Mouse (Mus musculus): ENCODE results near the gene Rpl27.
"Not testable (repeated sequence)": the region's sequence is repeated elsewhere in the genome, so short reads cannot be mapped to it uniquely, and the experiment has no call there.

The Rpl27 gene

DNA sequence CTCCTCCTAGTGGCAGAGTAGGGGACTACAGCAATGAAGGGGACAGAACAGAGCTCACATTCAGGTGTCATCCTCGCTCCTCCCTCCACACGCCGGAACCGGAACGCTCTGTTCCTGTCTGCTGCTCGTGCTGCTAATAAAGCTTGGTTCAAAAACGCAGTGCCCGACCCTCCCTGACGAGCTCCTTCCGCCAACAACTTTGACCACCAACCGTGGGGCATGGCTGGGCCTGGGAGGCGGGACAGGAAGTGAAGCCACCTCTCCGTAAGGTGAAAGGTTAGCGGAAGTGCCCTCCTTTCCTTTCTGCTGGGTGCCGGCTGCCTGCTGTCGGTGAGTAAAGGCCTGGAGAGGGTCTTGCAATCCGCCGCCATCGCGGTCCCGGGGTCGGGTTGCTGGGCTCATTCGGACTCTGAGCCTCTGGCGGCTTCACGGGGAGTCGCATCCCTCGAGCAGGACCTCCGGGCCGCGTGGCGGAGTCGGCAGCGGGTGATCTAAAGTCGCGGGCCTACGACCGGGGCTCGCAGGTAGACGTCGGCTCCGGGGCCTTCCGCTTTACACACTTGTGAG, at the start of gene Rpl27:
TSS of gene Rpl27 (plus strand) at position 172 of the 567 bp plus-strand sequence.
- DNase-seq, result peak; percentile 99

DNA sequence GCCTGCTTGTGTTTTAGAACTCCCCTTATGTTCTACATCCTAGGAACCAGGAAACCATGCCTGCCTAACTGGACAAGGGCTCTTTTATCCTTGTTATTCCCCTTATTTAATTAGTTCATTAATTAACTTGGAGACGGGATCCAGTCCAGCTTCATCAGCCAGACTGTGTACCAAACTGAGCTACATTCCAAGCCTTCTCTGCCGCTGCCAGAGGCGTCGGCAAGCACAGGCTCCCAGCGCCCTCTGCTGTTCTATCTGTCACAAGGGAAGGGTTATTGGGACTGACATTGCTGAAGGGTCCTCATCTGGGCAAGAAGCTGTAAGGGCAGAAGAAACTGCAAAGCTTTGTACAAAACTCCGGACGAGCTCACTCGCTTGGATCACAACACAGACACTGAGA, 47.0 kb upstream of the Rpl27 start:
- no peak for DNase-seq

DNA sequence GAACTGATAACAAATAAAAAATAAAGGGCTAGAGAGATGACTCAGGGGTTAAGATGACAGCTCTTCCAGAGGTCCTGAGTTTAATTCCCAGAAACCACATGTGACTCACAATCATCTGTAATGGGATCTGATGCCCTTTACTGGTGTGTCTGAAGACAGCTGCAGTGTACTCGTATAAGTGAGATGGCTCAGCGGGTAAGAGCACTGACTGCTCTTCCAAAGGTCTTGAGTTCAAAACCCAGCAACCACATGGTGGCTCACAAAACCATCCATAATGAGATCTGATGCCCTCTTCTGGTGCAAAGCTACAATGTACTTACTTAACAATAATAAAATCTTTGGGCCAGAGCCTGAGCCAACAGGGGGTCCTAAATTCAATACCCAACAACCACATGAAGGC, 26.8 kb upstream of the Rpl27 start:
- no peak for DNase-seq

DNA sequence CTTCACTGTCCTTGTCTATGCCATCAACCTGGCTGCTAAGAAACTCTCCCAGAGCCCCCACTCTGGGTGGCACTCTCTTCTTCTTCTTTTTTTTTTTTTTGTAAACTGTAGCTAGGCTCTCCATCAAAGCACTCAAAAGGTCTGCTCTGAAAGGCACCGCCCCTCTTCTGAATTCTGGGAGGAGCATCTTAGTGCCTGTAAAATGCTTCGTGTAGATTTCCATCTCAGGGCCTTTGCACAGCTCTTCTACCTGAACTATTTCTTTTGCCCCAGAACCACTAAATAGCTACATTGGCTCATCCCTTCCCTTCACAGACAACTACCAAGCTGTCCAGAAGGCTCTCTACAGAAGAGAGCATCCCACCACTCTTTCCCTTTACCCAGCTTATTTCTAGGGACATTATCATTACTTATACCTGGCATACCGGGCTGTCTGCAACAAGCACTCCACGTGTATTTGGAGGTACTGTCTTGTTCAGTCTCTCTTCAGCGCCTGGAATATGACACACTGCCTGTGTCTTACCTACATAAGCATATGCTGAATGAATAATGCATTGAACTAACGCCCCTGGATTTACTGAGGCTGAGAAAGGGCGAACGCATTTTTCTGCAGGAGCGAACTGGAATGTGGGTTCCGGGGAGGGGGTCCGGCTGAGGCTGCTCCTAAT, 25.5 kb upstream of the Rpl27 start:
- no peak for DNase-seq

DNA sequence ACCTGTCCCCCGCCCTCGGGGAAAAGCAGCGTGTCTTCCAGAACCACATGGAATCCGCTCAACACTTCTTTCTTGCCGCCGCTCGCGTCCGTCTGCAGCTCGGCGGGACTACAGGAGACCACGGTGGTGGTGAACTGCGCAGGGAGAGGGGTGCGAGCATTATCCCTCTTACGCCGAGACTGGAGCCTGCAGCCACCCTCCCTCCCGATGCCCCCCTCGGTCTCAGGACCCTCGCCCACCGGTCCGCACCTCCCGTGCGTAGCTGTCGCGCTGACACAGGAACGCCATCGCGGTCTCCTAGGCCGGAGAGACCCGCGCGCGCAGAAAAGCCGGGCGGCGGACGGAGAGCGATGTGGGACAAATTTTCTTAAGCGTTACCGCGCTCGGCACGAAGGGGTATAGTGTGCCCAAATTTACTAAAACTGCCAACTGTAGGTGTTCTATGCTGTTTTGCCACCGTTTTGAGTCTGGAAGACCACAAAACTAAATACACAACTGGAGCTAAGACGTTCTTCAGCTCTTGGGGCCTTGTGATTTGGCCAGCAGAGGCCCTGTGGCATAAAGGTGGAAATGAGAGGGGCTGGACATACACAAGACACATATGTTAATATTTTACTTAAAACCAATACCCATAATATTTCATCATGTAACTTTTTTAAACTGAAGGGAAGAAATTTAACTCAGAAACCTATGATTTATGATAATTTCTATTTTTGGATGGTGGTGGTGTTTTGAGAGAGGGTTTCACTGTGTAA, 24.8 kb upstream of the Rpl27 start, which contains the start of gene Aarsd1:
TSS of gene Aarsd1 (minus strand) at position 515 of the 755 bp plus-strand sequence.
- peak; percentile 87 for DNase-seq

DNA sequence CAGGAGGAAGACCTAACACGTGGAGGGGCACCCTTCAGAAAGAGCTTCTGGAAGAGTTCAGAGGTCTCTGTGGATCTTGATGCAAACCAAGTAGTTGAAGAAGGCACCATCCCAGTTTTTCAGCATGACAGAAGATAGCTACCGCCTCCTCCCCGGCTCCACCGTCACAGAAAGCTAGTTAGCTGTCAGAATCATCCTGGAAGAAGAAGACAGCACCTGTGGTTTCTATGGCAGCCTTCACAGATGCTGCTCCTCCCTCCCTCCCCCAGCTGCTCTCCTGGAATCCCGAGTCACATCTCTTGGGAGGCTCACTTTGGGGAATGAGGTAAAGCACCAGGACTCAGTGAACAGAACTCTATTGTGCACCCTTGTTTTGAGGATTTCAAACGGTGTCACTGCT, 23.1 kb upstream of the Rpl27 start:
- no peak for DNase-seq

DNA sequence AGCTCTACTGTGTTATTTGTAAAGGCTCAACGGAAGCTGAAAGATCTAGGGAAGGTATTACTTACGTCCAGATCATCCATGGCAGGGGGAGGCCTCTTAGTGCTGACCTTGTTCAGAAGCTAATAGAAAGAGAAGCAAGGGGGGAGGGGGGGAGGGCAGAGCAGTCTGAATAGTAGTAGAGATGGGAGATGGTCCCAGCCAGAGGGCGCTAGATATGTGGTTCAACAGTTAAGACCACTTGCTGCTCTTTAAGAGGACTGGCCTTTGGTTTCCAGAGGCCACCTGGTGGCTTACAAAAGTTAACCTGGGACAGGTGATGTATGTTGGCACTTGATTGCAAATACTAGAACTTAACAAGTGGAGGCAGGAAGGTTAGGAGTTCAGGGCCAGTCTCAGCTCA, 22.5 kb upstream of the Rpl27 start:
- DNase-seq, result no peak

DNA sequence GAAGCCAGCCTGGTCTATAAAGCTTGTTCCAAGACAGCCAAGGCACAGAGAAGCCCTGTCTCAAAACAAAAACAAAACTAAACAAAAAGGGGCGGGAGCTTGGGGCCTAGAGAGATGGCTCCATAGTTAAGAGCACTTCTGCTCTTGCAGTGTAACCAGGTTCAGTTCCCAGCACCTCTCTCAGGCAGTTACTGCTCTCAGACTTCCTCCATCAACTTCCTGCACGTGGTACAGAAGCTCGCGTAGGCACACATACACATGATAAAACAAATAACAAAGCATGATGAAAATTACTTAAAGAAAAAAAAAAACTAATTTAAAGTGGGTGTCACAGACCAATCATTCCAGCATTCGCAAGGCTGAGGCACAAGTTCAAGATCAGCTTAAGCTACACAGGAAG, 21.9 kb upstream of the Rpl27 start:
- no peak for DNase-seq

DNA sequence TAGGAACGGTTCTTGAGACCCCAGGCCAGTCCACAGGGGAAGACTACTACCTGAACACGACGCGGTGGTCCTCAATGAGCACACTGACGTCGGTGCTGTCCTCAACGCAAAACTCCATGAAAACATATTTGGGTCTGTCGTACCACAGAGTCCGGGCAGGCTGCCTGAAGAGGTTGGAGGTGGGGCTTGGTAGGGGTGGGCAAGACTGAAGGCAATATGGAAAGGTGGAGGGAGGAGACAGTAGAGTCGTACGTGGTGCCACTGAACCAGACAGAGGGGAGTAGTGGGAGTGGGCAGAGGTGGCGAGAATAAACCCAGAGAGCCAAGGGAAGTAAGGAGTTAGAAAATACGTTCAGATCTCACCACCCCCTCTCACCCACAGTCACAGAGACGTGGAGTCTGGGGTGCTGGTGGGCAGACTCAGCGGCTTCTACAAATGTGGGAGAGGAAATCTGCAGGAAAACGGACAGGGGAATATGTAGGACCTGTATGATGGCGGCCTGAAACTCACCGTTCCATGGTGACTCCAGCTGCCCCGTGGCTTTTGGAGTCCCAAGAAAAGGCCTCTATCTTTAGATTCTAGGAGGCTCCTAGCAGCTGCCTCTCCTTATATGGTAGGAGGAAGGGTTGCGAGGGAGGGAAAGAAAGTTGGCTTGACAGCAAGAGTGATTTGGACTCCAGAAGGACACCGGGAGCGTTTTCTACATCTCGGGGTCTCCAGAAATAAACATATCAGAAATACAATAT, 17.8 kb upstream of the Rpl27 start, which contains the start of gene Gm27029:
TSS of gene Gm27029 (minus strand) at position 692 of the 747 bp plus-strand sequence.
- peak; percentile 23 for DNase-seq

DNA sequence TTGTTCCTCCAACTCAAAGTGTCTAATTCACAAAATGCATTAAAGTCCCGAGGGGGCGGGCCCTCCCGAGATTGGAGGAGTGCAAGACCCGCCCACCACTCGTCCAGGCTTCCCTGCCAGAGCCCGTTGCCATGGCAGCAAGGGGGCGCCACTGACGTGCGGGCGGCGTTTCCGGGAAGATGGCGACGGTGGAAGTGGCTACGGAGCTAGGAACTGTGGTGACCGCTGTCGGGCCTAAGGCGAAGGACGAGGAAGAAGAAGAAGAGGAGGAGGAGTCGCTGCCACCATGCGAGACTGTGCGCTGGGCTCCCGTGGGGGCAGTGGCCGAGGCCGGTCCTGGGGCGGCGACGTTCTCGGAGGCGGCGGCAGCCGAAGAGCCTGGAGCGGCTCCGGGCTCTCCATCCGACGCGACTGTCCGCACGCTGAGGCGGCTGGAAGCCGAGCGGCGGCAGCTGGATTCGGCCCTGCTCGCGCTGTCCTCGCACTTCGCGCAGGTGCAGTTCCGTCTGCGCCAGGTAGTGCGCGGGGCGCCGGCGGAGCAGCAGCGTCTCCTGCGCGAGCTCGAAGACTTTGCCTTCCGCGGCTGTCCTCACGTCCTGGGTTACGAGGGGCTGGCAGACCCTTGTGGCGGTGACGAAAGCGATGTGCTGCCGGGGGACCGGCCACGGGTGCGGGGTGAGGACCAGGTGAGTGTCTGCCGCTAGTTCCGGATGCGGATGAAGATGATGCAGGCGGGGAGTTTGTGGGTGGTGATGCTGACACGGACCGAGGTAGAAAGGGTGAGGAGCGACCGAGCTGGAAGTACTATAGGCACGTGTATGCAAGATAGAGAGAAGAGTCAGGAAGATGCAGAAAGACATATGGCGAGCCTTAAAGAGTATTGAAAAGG, 16.9 kb upstream of the Rpl27 start, which contains the start of the genes Rundc1 and Ptges3l:
TSS of gene Rundc1 (plus strand) at position 161 of the 889 bp plus-strand sequence.
TSS of gene Ptges3l (minus strand) at position 409 of the 889 bp plus-strand sequence.
- DNase-seq, result peak; percentile 95

DNA sequence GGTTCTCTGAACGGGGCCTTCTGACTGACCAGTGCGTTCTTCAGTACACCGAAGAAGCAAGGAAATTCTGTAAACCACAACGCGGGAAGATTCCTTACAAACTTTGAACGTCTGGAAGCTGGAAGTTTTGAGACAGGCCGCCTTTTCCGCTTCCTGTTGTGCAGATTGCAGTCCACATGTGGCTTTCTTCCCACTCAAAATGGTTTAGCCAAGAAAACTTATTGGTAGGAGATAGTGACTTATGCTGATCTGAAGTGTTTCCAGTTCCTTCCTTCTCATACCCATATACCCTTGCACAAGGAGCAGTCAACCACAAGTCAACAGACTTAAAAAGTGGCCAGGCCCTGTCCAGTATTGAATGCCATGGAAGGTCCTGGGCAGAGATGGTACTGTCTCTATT, 15.9 kb upstream of the Rpl27 start:
- no peak for DNase-seq

DNA sequence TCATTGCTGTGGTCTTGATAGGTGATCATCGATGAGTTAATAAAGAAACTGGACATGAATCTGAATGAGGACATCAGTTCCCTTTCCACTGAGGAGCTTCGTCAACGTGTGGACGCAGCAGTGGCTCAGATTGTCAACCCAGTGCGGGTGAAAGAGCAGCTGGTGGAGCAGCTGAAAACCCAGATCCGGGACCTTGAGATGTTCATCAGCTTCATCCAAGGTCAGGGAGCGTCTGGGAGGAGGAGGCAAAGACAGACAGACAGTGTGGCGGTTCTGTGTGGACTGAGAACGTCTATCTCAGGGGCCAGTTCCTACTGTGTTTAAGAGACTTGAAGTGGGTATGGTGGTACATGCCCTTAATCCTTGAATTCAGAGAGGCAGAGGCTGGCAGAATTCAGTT, 10.8 kb upstream of the Rpl27 start:
- no peak for DNase-seq

DNA sequence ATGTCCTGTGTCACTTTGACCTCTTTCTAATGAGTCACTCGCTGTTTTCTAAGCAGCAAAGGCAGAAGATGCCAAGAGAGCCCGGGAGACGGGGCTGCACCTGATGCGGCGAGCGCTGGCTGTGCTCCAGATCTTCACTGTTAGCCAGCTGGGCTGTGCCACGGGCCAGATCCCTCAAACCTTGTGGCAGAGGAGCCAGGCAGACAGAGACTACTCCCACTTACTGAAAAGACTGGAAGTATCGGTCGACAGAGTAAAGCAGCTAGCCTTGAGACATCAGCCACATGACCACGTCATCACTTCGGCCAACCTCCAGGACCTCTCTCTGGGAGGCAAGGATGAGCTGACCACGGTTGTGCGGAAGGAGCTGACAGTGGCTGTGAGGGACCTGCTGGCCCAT, 8.7 kb upstream of the Rpl27 start:
- peak; percentile 65 for DNase-seq

DNA sequence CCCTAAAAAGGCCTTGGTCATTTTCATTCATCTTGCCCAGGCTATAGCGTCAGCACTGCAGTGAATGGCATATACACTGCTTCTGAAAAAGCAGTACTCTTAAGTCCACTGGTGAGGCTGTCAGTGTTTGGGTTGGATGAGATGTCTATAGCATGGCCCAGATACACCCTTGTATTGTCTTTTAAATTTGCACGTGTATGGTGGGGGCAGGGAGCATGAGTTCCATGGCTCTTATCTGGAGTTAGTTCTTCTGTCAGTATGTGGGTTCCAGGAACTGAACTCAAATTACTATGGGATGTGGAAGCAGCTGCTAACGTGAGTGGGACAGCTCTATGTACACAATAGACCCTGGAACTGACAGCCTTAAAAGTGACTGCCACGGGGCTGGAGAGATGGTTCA, 6.3 kb upstream of the Rpl27 start:
- no peak for DNase-seq

DNA sequence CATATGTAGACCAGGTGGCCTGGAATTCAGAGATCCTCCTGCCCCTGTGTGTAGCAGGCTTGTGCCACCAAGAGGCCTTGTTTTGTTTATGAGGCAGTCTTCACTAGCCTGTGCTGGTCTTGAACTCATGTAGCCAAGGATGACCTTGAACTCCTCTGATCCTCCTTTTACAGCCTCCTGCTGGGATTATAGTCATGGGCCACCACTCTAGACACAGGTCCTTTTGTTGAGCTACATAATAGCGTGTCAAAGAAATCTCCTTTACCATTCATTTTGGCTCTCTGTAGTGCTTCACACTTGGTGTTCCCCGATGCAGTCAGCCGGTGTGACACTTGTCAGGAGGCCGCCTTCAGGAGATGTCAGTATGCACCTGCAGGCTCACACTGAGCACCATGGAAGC, 5.2 kb upstream of the Rpl27 start:
- DNase-seq, result no peak

DNA sequence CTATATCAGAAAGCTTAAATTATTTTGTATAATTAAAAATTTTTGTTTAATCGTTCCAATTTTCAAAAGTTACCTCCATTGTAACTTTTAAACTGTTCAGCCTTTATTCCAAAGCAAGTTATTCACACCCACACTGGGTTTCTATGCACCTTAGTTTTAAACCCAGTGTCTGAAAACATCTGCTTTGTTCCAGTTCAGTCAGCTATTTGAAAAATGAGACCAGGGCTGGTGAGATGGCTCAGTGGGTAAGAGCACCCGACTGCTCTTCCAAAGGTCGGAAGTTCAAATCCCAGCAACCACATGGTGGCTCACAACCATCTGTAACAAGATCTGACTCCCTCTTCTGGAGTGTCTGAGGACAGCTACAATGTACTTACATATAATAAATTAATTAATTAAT, 4.1 kb upstream of the Rpl27 start:
- DNase-seq, result not testable (repeated sequence)

DNA sequence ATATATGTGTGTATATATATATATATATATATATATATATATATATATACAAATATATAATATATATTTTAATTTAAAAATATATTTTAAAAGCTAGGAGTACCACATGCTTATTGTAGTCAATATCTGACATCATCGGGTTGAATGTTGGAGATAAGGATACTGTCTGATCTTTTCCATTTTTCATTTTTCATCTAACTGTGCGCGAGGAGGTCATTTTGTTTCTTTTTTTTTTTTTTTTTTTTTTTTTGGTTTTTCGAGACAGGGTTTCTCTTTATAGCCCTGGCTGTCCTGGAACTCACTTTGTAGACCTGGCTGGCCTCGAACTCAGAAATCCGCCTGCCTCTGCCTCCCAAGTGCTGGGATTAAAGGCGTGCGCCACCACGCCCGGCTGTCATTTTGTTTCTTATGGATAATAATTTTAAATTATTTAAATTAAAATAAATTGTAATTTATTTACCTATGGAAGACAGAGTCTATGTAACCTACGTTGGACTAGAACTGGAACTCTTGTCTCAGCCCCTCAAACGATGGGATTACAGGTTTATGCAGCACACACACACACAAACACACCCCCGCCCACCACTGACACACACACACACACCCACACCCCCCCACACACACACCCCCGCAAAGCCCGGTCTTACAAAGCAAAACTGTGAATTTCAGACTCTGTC, 510 bp upstream of the Rpl27 start:
- not testable (repeated sequence) for DNase-seq

DNA sequence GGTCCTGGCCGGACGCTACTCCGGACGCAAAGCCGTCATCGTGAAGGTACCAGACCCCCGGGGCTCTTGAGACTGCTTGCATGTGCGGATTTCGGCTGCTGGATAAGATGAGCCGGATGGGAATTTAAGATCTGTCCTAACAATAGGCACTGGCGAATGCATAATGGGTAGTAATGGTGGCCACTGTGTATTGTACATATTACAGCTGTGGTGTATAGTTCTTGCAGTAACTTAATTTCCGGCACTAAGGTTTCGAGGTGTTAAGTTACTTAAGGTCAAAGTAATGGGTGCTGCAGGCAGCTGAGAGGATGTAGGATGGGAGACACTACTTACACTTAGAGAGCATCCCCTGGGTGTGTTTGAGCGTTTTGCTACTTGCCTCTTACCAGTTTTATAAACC, 662 bp downstream of the Rpl27 start:
- no peak for DNase-seq

DNA sequence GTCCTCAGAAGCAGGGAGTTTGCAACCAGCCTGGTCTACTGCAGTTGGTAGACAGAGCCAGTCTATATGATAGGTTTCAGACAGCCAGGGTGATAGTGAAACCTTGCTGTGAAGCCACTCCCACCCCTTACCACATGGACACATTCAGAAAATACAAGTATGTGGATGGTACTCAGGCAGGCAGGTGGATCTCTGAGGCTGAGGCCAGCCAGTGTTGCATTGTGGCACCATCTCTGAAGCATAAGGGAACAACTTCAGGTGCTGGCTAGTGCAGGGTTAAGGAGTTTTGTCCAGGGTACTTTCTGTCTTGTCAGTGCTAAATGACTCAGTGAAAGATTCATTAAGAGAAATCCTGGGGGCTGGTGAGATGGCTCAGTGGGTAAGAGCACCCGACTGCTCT, 4.2 kb downstream of the Rpl27 start:
- DNase-seq, result no peak

DNA sequence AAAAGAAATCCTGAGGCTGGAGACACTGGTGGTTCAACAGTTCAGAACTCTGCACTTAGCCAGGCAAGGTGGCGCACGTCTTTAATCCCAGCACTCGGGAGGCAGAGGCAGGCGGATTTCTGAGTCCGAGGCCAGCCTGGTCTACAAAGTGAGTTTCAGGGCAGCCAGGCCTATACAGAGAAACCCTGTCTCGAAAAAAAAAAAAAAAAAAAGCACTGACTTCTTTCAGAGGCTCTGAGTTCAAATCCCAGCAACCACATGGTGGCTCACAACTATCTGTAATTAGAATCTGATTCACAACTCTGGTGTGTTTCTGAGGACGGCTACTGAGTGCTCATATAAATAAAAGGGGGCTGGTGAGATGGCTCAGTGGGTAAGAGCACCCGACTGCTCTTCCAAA, 4.8 kb downstream of the Rpl27 start:
- not testable (repeated sequence) for DNase-seq

DNA sequence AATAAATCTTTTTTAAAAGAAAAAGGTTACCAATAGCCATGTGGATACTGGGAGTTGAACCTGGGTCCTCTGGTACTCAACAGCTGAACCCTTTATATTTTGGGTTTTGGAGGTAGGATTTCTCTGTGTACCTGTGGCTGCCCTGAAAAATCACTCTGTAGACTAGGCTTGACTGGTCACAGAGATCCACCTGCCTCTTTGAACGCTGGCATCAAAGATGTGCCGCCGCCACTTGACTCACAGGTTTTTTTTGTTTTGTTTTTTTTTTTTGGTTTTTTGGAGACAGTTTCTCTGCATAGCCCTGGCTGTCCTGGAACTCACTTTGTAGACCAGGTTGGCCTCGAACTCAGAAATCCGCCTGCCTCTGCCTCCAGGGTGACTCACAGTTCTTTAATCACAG, 5.7 kb downstream of the Rpl27 start:
- DNase-seq, result no peak
